Mouse (Mus musculus): Measurements from ENCODE around the gene Casp3.

Casp3 gene

DNA sequence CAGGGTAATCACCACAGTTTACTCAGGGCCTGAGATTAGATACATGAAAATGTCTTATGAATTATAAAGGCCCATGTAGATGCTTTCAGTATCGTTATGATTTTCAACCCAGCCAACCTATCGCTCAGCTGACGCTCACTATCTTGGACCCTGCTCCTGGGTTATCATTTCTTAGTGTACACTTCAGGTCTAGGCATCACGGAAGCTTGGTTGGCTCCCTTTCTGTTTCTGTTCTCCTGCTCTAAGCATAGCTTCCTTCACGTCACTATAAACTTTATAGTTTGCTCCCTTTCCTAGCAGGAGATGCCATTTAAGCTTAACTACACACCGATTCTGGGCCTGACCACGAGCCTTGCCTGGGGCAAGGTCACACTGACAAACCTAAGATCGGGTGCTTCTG, 5.5 kb upstream of the Casp3 start:
- no peak for DNase-seq

DNA sequence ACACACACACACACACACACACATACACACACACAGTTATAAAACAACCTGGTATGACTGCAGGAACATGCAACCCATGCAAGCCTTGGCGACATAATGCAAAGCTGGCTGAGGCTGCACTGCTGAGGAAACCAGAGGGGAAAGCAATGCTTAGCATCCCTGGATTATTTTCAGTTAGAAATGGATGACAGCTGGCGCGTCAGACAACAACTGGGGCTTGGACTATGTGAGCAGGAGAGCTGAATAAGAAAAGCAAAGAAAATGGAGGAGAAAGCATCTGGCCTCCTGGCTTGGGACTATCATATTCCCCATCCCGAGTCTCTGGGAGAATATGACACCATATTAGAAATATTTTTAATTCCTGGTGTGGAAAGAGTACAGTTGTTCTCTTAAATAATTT, 4.2 kb upstream of the Casp3 start:
- DNase-seq = no peak

- DNase-seq = peak; percentile 24 to 26
Observed at GRCm38 (mm10) chr8:46613377-46613776, 3.7 kb upstream of the Casp3 start.

- DNase-seq = peak in 1 of 2 experiments; percentile 10
Observed at GRCm38 (mm10) chr8:46615936-46616335, 1.2 kb upstream of the Casp3 start.

DNA sequence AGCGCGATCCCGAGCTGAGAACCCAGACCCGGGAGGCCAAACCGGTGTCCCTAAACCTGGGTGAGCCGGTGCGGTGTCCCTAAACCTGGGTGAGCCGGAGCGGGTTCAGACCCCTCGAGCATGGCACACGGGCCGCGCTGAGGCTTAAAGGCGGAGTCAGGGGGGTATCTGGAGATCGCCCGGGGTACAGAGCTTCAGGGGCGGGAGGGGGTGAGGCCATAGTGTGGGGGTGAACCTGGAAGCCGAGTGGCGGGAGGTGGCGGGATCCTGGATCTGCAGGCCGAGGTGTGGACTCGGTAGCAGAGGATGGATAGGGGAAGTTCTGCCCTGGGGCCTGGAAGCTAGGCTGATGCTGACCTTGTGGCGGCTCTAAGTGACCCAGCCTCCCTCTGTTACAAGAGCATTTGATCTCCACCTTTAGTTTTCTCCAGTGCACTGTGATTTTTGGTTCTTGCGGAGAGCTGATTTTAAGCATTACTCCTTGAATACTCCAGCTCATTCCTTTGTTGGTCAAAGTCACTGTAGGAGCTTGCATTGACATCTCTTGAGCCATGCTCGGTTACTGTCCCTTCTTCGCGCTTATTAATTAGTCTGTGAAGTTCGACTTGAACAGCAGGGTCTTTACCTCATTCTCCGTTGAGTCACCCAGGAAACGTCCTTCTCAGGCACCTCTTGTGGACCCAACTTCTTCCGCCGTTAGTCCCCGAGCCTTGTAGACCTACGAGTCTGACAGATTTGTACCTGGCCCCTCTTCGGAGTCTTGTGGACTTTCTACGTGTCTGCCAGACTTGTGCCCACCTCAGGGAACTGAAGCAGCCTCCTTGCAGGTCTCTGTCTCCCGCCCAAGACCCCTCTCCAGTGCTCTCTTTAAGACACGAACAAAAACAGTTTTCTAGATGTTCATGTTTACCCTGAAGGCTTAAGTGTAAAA, 864 bp downstream of the Casp3 start:
- DNase-seq = peak in 1 of 2 experiments; percentile 19

DNA sequence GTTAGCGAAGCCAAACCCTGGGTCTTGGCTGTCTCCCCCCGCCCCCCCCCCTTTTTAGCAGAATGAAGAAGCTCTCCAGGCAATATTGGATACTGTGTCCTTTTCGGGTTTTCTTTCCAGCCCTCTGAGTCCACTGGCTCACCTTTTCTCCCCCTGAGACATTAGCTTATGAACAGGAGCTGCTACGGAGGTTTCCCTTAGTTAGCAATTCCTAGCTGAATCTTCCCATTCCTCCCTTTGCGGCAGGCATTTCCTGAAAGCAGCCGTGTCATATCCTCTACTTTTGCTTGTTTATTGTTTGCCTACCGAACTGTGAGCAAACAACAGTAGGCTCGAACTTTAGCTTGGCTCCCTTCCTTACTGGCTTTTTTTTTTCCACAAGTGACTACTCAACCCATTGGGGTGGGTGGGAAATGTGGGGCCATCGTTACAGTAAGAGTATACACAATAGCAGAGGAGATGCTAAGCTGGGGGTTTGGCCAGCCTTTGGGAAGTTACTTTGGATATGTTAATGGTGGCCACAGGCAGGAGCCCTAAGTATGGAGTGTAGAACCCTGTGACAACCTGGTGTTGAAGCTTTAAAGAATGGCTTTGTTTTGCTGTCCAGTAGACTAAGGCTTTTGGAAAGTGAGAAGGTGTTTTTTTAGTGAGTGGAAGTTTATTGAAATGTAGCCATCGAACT, 1.7 kb downstream of the Casp3 start:
- DNase-seq = peak; percentile 24 to 32

- DNase-seq = no peak
Observed at GRCm38 (mm10) chr8:46622446-46623270, 5.6 kb downstream of the Casp3 start.

GRCm38 (mm10) chr8:46625166-46625565, 8.1 kb downstream of the Casp3 start:
- DNase-seq = no peak

GRCm38 (mm10) chr8:46626642-46627041, 9.6 kb downstream of the Casp3 start:
- DNase-seq = no peak

DNA sequence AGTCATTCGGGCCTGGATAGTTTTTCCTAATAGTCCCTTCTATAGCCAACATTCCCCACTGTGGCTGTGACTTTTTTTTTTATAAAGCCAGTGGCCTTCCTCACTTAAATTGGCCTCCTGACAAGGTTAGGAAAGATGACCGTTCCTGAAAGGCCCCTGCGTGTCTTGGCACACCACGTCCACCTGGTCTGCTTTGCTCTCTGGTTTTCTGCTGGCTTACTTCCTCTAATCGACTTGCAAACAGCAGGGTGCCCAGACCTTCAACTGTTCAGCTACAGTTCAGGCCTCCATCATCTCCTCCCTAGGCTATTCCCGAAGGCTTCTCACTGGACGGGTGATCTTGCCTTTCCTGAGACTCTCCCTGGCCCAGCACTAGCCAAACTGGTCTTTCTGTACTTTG, 10.8 kb downstream of the Casp3 start:
- peak in 1 of 2 experiments; percentile 28 for DNase-seq

DNA sequence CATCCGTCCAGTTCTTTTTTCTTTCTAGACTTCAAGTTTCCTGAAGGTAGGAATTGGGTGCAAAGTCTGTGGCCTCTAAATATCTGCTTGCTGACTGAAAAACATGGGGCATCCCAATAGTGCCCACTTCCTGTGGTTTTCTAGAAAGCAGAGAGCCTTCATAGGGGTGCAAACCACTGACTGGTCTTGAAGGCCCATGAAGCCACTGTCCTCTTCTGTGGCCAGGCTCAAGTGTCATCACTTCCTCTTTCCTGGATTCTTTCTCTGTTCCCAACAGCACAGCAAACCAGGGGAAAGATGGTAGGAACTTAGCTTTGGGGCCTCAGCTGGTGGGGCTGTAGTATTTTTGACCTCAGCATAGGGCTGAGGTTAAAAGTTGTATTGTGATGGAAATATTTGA, 11.6 kb downstream of the Casp3 start:
- DNase-seq = no peak

GRCm38 (mm10) chr8:46630422-46630821, 13.3 kb downstream of the Casp3 start:
- DNase-seq = no peak

DNA sequence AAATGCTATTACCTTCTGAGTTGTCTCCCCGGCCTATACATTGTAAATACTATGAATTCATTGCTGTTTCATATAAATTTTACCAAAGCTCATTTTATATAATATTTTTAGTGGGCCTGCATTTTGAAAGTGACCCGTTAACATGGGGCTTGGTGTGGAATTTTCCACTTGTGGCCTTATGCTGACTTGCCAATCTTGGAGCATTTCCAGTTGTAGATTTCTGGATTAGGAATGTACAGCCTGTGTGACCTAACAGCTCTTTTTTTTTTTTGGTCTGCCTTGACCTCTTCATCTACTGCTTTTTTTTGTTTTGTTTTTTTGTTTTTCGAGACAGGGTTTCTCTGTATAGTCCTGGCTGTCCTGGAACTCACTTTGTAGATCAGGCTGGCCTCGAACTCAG, 13.8 kb downstream of the Casp3 start:
- DNase-seq = peak in 1 of 2 experiments; percentile 14

- DNase-seq = peak; percentile 61 to 63
Observed at GRCm38 (mm10) chr8:46639010-46639571, 22.0 kb downstream of the Casp3 start.

DNA sequence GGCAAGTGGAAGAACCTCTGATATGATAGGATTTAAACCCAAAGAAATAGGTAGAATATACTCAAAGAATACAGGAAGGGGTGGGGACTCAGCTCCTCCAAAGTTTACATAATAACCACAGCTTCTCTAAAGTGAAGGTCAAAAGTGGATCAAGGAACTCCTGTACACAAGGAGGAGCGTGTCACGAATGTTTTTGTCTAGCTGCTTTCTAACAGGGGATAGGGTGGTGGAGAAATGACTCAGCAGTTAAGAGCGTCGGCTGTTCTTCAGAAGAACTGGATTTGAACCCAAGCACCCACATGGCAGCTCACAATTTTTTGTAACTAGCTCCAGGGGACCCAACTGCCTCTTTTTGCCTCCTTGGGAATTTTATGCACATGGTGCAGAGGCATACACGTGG, 22.8 kb downstream of the Casp3 start:
- no peak for DNase-seq

- DNase-seq = no peak
Observed at GRCm38 (mm10) chr8:46641272-46641671, 24.2 kb downstream of the Casp3 start.

- peak in 1 of 2 experiments; percentile 70 for DNase-seq
Observed at GRCm38 (mm10) chr8:46648421-46648820, 31.3 kb downstream of the Casp3 start.

- peak; percentile 59 to 62 for DNase-seq
Observed at GRCm38 (mm10) chr8:46651872-46652271, 34.8 kb downstream of the Casp3 start.

GRCm38 (mm10) chr8:46655919-46656318, 38.8 kb downstream of the Casp3 start:
- no peak for DNase-seq

DNA sequence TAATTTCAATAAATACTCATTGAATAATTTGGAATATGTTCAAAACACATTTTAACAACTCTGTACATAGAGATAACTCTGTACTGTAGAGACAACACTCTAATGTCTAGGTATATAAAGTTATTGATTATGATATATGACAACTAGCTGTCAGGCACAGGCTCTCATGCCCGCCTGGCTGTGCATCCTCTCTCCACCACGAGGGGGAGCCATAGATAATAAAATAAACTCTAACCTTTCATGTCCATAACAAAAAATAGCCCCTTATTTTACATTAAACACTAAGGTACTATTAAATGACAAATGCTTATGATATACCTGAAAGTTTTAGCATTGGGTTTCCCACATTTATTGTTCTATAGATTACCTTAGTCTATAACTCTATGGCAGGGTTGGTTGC, 54.4 kb downstream of the Casp3 start:
- peak; percentile 65 to 82 for DNase-seq

DNA sequence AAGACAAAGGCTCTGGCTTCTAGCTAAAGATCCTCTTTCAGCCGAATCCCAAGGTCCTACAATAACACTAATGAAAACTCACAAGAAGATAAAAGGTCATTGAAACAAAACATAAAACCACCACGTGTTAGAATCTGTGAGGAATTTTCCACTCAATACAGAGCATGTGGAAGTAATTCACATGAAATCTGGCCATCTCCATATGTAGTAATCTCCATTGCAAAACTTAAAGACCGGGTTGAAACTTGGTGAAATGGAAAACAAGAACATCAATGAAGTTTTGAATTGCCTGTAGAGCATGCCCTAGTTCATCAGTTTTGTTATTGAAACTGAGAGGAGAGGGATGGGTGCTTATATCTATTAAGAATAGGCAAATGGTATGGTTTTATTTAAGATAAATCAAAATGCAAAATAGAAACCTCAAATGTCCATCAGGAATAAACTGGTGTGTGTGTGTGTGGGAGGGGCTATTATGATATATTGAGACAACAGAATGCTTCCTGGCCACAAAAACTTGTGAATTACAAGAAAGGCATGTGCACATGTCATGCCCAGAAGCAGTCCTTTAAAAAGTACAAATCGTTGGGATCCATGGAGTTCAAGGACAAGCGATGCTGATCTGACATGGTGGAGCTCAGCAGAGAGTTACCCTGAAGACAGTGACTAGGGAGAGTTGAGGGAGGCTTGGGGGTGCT, 63.7 kb downstream of the Casp3 start:
- no peak for DNase-seq

Data from kidney, postnatal 36 days (tissue).